Mouse (Mus musculus): ENCODE results near the gene Mrpl23. TPM values are rescaled to one million over a fixed set of nuclear protein-coding genes. Genes with fewer than 3 reads are reported as not detected.
A peak's percentile ranks its signal among the peaks of the same experiment; 100 is the strongest.

The Mrpl23 gene
- polyA plus RNA-seq, 1 experiment from 2014 or later = 12.0 TPM

DNA sequence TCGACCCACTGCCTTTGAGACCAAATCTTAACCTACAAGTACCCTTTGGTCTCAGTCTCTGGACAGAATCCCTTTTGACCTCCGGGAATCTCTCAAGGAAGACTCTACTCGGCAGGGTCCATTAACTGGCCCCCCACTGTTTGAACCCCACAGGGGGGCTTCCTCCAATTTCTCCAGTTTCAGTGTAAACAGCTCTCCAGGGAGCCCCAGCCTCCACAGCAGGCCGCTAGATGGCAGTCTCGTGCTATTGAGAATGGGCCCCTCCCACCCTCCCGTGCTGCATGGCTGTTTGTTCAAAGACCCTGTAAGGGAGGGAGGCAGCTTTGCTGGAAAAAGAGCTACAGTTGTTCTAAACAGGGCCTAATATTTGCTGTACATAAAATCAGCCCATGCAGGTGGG, 5.4 kb downstream of the Mrpl23 start:
- peak overlapping the region; percentile 29; the same call in 1 of the 2 replicates for H3K9ac ChIP-seq
- peak; percentile 51 for ATAC-seq (ENCODE audit: insufficient number of reproducible peaks, low FRiP score)
- H3K4me3 ChIP-seq = no peak overlapping the region
- H3K9me3 ChIP-seq (replicated peaks) = no peaks in the 10 kb centered on the region
- peaks cover 8% of the 10 kb centered on the region for H3K36me3 ChIP-seq
- WGBS = 10% methylated on average over 6 of the region's 6 CpGs
- H3K4me2 ChIP-seq = no peak overlapping the region
- peaks cover 83% of the 10 kb centered on the region for H3K4me1 ChIP-seq (replicated peaks)
- H3K27me3 ChIP-seq (replicated peaks) = no peaks in the 10 kb centered on the region
- H3K27ac ChIP-seq (ENCODE audit: poor library complexity, severe bottlenecking) = peak overlapping the region; percentile 75

DNA sequence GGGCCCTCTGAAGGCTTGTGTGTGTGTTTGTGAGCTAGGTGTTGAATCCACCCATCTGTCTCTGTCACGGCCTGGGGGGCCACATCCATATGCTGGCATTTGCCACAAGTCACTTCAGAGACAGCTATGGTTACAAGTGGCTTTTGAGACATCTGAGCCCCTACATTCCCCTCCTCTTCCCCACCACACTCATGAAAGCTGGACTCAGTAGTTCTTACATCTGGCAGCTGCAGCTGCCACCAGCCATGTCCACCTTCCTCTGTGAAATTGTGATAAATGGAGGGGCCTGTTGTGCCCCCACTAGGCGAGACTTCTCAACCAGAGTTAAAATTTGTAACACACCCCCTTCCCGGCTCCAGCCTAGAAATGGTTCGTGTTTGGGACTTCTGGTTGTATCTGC, 5.8 kb downstream of the Mrpl23 start:
- Histone ChIP-seq H3K27me3 (replicated peaks) (no peaks in the 10 kb centered on the region), H3K36me3 (peaks cover 8% of the 10 kb centered on the region), H3K4me2 (no peak overlapping the region), H3K27ac (ENCODE audit: poor library complexity, severe bottlenecking) (peak overlapping the region; percentile 75), H3K4me3 (no peak overlapping the region), H3K9me3 (replicated peaks) (no peaks in the 10 kb centered on the region), H3K9ac (peak overlapping the region; percentile 29; the same call in 1 of the 2 replicates), H3K4me1 (replicated peaks) (peaks cover 84% of the 10 kb centered on the region)
- ATAC-seq (ENCODE audit: insufficient number of reproducible peaks, low FRiP score) = no peak
- WGBS = 35% methylated on average over 4 of the region's 4 CpGs

DNA sequence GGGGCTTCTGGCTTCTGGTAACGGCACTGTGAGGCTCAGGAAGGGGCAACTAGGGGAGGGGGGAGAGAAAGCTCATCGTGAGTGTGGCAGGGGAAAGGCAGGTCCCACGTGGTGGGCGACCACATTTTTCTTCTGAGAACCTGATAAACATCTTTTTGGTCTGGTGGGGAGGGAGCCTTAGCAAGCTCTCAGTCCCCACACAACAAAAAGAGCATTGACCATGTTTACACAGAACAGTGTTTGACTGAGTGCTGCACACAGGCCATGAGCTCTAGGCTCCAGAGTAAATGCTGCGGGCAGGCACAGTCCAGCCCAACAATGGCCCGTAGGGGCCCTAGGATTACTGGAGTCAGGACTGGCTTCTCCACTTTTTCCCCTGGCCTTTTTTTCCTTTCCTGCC, 6.3 kb downstream of the Mrpl23 start:
- ATAC-seq (ENCODE audit: insufficient number of reproducible peaks, low FRiP score) = no peak
- Histone ChIP-seq H3K9me3 (replicated peaks) (no peaks in the 10 kb centered on the region), H3K27me3 (replicated peaks) (no peaks in the 10 kb centered on the region), H3K4me1 (replicated peaks) (peaks cover 82% of the 10 kb centered on the region), H3K4me3 (no peak overlapping the region), H3K27ac (ENCODE audit: poor library complexity, severe bottlenecking) (peak overlapping the region; percentile 75), H3K9ac (peak overlapping the region; percentile 29), H3K36me3 (peaks cover 8% of the 10 kb centered on the region), H3K4me2 (no peak overlapping the region)
- 22% methylated on average over 6 of the region's 6 CpGs for WGBS

DNA sequence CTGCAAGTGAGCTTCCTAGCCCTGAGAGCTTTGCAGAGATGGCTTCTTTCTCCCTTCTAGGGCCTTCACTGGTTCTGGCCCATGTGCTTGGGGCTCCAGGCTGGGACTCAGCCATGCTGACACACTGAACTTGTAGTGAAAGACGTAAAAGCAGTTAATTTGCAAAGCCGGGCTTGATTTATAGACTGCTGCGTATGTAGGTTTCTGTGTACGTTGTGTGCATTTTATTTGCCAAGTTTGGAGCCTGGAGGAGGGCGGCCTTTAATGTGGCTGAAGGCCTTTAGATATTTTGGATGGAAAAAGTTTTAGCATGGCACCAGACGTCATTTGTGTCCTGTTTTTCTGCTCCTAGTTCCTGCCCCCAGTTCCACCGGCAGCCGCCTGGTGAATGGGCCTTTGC, 7.3 kb downstream of the Mrpl23 start:
- H3K27ac ChIP-seq (ENCODE audit: poor library complexity, severe bottlenecking) = peak overlapping the region; percentile 75
- no peaks in the 10 kb centered on the region for H3K9me3 ChIP-seq (replicated peaks)
- H3K4me1 ChIP-seq (replicated peaks) = peaks cover 71% of the 10 kb centered on the region
- peaks cover 8% of the 10 kb centered on the region for H3K36me3 ChIP-seq
- no peak overlapping the region for H3K4me3 ChIP-seq
- ATAC-seq (ENCODE audit: insufficient number of reproducible peaks, low FRiP score) = no peak
- no peaks in the 10 kb centered on the region for H3K27me3 ChIP-seq (replicated peaks)
- H3K4me2 ChIP-seq = no peak overlapping the region
- WGBS = 53% methylated on average over 8 of the region's 8 CpGs
- peak overlapping the region; percentile 10; the same call in 1 of the 2 replicates for H3K9ac ChIP-seq

DNA sequence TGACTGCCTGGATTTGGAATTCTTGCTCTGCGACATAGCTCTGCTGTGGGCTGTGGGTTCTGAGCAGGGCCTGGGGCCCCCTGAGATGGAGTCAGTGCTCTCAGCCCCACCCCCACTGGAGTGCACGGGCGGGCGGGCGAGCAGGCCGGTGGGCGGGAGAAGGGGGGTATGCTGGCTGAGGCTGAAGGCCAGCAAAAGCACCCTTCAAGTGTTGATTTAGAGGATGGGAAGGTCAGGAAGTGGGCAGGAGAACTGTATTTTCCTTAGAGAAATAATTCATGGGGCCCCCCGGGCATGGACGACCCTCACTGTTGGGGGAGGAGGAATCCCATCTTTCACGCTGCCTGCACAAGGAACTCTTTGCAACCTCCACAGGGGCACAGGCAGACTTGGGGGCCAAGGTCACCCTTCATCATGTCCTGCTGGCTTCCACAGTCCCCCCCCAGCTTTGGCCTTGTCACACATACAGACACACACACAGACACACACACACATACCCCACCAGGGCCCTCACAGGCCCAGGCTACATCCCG, 10.4 kb downstream of the Mrpl23 start:
- H3K27ac ChIP-seq (ENCODE audit: poor library complexity, severe bottlenecking) = peak overlapping the region; percentile 86
- WGBS = 7% methylated on average over 11 of the region's 11 CpGs
- H3K9me3 ChIP-seq (replicated peaks) = no peaks in the 10 kb centered on the region
- peak overlapping the region; percentile 53 for H3K9ac ChIP-seq
- H3K4me1 ChIP-seq (replicated peaks) = peaks cover 59% of the 10 kb centered on the region
- peak overlapping the region; percentile 30 for H3K4me2 ChIP-seq
- peak; percentile 59; the same call in 1 of the 2 replicates for ATAC-seq (ENCODE audit: insufficient number of reproducible peaks, low FRiP score)
- no peaks in the 10 kb centered on the region for H3K27me3 ChIP-seq (replicated peaks)
- 0 out of 2 replicates have a peak, but pooled peaks cover 3% of the 10 kb centered on the region for H3K36me3 ChIP-seq
- no peak overlapping the region for H3K4me3 ChIP-seq

DNA sequence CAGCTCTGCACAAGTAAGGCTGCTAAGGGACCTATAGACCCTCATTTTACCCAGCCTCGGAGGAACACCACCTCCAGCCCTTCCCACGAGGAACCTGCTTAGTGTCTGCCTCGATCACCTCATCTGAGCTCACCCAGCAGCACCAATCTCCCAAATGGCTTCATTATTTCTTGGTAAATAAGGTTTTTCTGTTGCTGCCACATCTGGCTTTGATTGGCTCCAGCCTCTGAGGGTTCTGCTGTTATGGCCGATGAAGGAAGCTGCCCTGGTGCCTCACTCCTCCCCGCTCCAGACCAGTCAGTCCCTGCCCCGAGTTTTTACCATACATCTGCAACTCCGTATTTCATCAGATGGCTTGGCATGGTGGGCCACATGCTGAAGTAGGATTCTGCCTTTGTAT, 13.5 kb downstream of the Mrpl23 start:
- Histone ChIP-seq H3K36me3 (0 out of 2 replicates have a peak, but pooled peaks cover 3% of the 10 kb centered on the region), H3K4me2 (no peak overlapping the region), H3K4me3 (no peak overlapping the region), H3K9ac (no peak overlapping the region), H3K27me3 (replicated peaks) (no peaks in the 10 kb centered on the region), H3K4me1 (replicated peaks) (peaks cover 53% of the 10 kb centered on the region), H3K27ac (ENCODE audit: poor library complexity, severe bottlenecking) (no peak overlapping the region), H3K9me3 (replicated peaks) (no peaks in the 10 kb centered on the region)
- 74% methylated on average over 7 of the region's 7 CpGs for WGBS
- ATAC-seq (ENCODE audit: insufficient number of reproducible peaks, low FRiP score) = no peak

DNA sequence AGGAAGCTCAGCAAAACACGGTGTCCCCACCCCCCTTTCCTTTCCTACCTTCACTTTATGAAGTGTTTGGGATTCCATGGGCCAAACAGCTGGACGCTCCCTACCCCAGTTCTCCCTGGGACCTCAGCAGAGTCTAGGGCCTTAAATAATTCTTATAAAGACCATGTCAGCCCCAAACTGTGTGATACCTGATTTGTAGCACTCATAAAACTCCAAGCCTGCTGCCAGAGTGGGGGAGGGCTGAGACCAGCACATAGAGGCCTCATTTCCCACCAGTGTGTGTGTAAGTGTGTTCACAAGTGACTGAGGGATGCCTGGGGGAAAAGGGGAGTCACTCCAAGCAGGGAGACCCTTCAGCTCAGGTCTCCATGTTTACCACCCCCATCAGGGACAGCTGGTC, 15.4 kb downstream of the Mrpl23 start:
- Histone ChIP-seq H3K9me3 (replicated peaks) (no peaks in the 10 kb centered on the region), H3K27ac (ENCODE audit: poor library complexity, severe bottlenecking) (no peak overlapping the region), H3K36me3 (no peaks in the 10 kb centered on the region), H3K4me2 (no peak overlapping the region), H3K9ac (no peak overlapping the region), H3K4me1 (replicated peaks) (peaks cover 53% of the 10 kb centered on the region), H3K27me3 (replicated peaks) (no peaks in the 10 kb centered on the region), H3K4me3 (no peak overlapping the region)
- ATAC-seq (ENCODE audit: insufficient number of reproducible peaks, low FRiP score) = no peak
- WGBS = 34% methylated on average over 2 of the region's 2 CpGs

DNA sequence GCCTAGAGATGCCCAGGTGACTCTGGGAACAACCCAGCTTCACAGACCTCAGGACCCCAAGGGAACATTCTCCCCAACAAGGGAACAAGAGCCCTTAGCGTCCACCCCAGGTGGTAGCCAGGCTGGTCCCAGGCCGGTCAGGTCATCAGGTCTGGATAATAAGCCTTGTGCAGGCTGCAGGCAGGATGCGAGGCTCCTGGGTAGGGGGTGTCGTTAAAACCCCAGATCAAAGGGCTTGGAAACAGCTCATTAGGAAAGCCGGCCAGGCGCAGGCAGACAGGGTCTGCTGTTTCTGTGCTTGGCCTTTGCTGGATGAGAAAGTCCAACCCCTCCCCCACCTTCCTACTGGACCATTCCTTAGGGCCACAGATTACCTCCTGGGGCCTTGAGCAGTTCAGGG, 16.2 kb downstream of the Mrpl23 start:
- H3K4me1 ChIP-seq (replicated peaks) = peaks cover 53% of the 10 kb centered on the region
- no peak overlapping the region for H3K4me3 ChIP-seq
- WGBS = 50% methylated on average over 6 of the region's 6 CpGs
- no peak overlapping the region for H3K4me2 ChIP-seq
- no peaks in the 10 kb centered on the region for H3K27me3 ChIP-seq (replicated peaks)
- ATAC-seq (ENCODE audit: insufficient number of reproducible peaks, low FRiP score) = no peak
- H3K36me3 ChIP-seq = no peaks in the 10 kb centered on the region
- H3K9me3 ChIP-seq (replicated peaks) = no peaks in the 10 kb centered on the region
- H3K9ac ChIP-seq = no peak overlapping the region
- H3K27ac ChIP-seq (ENCODE audit: poor library complexity, severe bottlenecking) = no peak overlapping the region

DNA sequence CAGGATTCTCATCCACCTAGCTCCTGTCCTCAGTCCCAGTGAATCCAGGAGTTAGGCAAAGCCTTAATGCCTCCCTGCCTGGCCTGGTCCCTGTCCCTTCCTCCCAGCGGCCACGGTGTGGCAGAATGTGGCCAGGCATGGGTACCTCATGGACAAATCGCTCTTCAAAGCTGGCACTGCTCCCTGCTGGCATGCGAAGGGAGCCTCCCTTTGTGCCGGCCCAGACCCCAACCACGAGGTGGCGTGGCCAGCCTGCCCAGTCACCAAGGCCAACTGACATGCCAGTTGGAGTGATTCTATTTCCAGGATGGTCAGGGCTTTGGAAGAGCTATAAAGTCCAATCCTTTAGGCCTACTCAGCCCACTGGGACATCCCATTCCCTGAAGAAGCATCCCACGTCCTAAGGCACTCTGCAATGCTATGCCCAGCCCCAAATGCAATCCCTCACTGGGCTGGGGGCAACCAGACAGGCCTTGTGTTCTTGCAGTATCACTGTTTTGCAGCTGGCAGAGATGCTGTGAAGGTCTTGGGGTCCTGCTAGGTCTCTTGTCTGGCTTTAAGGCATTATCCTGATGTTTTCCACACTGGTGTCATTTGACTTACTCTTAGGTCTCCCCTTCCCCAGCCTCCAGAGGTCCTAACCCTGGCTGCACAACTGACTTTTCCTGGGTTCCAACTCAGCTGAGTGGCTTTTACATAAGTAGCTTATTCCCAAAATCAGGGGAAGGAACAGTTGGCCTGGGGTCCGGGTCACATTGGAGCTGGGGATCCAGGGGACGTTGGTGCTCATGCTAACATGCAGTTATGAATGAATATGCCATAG, 17.7 kb downstream of the Mrpl23 start:
- H3K27ac ChIP-seq (ENCODE audit: poor library complexity, severe bottlenecking) = peak overlapping the region; percentile 45; the same call in 1 of the 2 replicates

DNA sequence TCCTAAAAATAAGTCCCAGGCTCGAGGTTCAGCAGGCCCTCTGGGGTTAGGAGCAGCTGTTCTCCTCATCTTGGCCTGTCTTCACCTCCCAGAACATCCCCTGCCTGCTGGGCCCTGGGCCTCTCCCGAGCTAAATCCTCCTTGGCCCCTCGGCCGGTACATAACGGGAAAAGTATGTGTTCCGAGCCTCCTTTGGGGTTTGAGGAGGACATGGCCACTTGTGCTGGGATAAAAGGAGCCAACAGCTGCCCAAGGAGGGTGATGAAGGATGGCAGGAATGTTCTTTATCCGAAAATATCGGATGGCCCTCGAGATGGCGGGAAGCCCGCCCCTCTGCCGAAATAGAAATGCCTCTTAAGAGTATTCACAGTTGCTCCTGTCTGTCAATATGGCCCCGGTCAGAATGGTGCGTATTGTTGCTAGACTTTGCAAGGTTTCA, 18.5 kb downstream of the Mrpl23 start:
- H3K4me3 ChIP-seq = no peak overlapping the region
- no peak for ATAC-seq (ENCODE audit: insufficient number of reproducible peaks, low FRiP score)
- 42% methylated on average over 14 of the region's 14 CpGs for WGBS
- no peaks in the 10 kb centered on the region for H3K27me3 ChIP-seq (replicated peaks)
- H3K9me3 ChIP-seq (replicated peaks) = no peaks in the 10 kb centered on the region
- H3K36me3 ChIP-seq = no peaks in the 10 kb centered on the region
- H3K4me1 ChIP-seq (replicated peaks) = peaks cover 74% of the 10 kb centered on the region
- H3K27ac ChIP-seq (ENCODE audit: poor library complexity, severe bottlenecking) = peak overlapping the region; percentile 45; the same call in 1 of the 2 replicates
- H3K4me2 ChIP-seq = no peak overlapping the region
- H3K9ac ChIP-seq = no peak overlapping the region

More for the DNA sequence above, 17.7 kb downstream of the Mrpl23 start:
- Histone ChIP-seq H3K27me3 (replicated peaks) (no peaks in the 10 kb centered on the region), H3K4me3 (no peak overlapping the region), H3K4me2 (no peak overlapping the region), H3K9ac (no peak overlapping the region), H3K4me1 (replicated peaks) (peaks cover 68% of the 10 kb centered on the region), H3K9me3 (replicated peaks) (no peaks in the 10 kb centered on the region), H3K36me3 (no peaks in the 10 kb centered on the region)
- no peak for ATAC-seq (ENCODE audit: insufficient number of reproducible peaks, low FRiP score)
- 80% methylated on average over 10 of the region's 10 CpGs for WGBS

DNA sequence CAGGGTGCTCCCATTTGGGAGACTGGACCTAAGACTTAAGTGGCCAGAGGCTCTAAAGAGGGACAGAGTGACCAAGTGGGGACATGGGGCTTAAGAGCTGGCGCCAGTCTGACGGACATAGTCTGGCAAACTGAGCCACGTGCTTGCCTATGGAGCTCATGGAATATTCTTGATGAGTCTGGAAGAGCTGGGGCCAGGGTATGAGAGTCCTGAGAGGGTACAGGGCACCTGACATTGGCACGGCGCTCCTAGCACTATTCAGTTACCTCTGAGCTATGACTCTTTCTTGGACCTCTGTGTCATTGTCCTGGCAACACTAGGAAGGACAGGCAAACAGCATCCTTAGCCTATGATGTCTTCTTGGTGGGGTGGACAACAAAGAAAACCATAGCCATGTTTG, 19.2 kb downstream of the Mrpl23 start:
- Histone ChIP-seq H3K9me3 (replicated peaks) (no peaks in the 10 kb centered on the region), H3K4me3 (no peak overlapping the region), H3K4me2 (no peak overlapping the region), H3K27ac (ENCODE audit: poor library complexity, severe bottlenecking) (peak overlapping the region; percentile 94), H3K9ac (no peak overlapping the region), H3K4me1 (replicated peaks) (peaks cover 79% of the 10 kb centered on the region), H3K27me3 (replicated peaks) (no peaks in the 10 kb centered on the region), H3K36me3 (no peaks in the 10 kb centered on the region)
- no peak for ATAC-seq (ENCODE audit: insufficient number of reproducible peaks, low FRiP score)
- WGBS = 89% methylated on average over 5 of the region's 5 CpGs

Measured in heart, embryonic 12.5 days (tissue).